Mouse (Mus musculus) adipocyte (in vitro differentiated cells): ENCODE measurements around the gene Tsc22d3.
A peak's percentile ranks its signal among the peaks of the same experiment; 100 is the strongest.
"Not testable (repeated sequence)": the region's sequence is repeated elsewhere in the genome, so short reads cannot be mapped to it uniquely, and the experiment has no call there.

Experiments
- DNase-seq: peaks from one replicate; pipeline ENCODE4 v3.0.0-alpha.2; 2016; ENCODE audit warnings: low spot score

Tsc22d3 gene

DNA sequence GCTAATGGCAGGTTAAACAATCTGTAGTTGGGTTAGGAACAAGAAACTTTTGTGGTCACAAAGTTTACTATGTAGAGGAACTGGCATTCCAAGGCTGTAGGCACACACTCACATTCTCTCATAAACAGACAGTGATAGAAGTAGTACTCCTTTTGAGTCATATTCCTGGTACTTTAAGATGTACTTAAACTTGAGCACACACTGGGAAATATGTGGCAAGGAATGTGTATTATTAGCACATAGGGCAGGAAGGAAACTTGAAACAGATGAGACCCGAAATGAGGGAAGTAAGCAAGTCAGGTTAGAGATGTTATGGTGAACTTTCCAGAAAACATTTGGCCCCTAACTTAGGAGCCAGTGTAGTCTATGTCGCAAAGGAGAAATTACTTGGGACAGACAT, 34.7 kb downstream of the Tsc22d3 start:
- no peak for DNase-seq

GRCm38 (mm10) chrX:140565212-140565611, 35.2 kb downstream of the Tsc22d3 start:
- DNase-seq = no peak

- DNase-seq = peak; percentile 49
These were observed 35.7 kb downstream of the Tsc22d3 start for GRCm38 (mm10) chrX:140564777-140565176.

GRCm38 (mm10) chrX:140558176-140558844, 42.1 kb downstream of the Tsc22d3 start:
- DNase-seq = peak; percentile 92

DNA sequence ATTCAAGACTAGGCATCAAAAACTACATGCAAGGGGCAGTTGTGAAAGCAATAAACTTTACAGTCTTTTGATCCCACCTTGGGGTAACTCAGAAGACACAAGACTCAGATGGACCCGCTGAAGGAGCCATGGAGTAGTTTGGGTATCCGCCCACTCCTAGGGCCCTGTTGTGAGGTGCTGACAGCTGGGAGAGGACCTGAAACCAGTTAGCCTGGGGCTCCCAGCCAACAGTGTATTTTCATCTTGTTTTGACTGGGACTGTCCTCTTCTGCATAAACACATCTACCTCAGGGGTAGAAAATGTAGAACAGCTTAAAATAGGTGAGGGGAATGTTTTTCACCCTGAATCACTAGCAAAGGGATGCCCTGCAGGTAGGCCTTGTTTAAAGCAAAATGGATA, 44.5 kb downstream of the Tsc22d3 start:
- no peak for DNase-seq

DNA sequence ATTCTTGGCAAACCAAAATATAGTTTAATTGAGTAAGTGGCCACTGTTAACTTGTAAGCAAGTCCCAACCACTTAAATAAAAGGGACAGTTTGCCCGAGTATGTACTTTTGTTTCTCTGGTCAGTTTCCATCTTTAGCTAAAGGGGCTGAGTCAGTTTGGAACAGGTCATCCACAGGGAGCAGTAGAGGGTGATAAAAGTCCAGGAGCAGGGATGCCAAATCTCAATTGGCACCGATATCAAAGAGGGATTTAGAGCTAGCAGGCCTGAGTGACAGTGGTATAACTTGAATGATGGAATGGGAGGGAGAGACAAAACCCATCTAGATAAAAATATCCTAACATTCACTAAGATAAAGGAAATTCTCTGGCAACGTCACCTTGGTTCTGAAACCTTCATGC, 45.0 kb downstream of the Tsc22d3 start:
- no peak for DNase-seq

- no peak for DNase-seq
These were observed 52.6 kb downstream of the Tsc22d3 start for GRCm38 (mm10) chrX:140547660-140548419.

DNA sequence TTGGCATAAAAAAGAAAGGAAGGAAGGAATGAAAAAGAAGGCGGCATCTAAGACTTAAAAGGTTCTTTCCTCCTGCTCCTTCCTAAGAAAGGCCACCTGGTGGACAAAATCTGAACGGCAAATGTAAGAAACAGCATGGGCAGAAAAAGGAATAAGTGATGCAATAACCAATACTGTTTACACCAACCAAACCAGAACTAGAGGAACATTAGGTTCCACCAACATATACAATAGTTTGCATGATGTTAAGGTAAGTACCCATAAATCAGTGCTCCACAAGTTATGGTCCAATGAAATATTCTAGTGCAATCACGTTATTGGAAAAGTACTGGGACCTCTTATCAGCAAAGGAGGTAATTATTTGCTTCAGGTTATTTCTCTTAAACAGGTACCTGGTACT, 55.7 kb downstream of the Tsc22d3 start:
- DNase-seq = peak; percentile 82

GRCm38 (mm10) chrX:140542938-140543673, 57.4 kb downstream of the Tsc22d3 start:
- peak; percentile 92 for DNase-seq

- DNase-seq = no peak
These were observed 58.0 kb downstream of the Tsc22d3 start for GRCm38 (mm10) chrX:140542474-140542845.

GRCm38 (mm10) chrX:140541711-140542473, 58.6 kb downstream of the Tsc22d3 start:
- DNase-seq = peak; percentile 67

- no peak for DNase-seq
These were observed 59.9 kb downstream of the Tsc22d3 start for GRCm38 (mm10) chrX:140540500-140541114.

DNA sequence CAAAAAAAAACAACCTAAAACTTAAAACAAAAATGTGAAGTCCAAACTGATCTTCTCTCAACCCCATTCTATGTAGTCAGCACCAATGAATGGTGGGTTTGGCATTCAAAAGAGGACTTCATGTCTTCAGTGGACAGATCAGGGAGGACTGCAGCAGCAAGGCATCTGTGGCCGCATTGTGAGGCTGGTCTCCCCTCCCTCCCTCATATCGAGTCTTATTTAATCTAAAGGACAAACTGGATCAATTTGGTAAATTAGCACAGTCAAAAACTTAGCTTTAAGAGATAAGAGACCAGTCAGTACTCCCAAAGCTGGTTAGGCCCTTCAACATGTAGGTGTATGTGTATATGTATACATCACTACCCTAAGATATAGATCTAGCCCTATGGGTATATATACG, 60.6 kb downstream of the Tsc22d3 start:
- not testable (repeated sequence) for DNase-seq

DNA sequence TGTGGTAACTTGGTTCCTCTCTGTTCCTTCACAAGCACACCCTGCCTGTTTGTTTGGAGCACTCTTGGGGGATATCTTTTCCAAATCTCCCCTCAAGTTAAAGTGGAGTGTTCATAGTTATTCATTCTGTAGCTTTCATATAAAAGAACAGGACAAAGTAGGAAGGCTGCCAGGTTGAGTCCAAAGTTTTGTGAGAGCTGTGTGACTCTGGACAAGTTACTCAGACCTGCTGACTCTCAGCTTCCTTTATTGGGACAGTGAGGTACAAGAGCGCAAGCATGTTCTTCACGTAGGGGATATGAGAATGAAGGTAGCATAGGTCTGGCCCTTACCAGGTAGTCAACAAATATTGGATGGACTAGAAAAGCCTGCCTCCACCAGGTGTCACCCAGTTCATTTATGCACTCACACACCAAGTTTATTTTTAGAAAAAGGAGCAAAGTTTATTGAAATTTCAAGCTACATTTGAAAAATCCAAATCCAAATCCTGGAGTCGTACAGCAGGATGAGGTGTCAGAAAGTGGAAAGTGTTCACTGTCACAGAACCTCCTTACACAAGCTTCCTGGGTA, 61.3 kb downstream of the Tsc22d3 start:
- no peak for DNase-seq

GRCm38 (mm10) chrX:140538649-140539048, 61.8 kb downstream of the Tsc22d3 start:
- no peak for DNase-seq

DNA sequence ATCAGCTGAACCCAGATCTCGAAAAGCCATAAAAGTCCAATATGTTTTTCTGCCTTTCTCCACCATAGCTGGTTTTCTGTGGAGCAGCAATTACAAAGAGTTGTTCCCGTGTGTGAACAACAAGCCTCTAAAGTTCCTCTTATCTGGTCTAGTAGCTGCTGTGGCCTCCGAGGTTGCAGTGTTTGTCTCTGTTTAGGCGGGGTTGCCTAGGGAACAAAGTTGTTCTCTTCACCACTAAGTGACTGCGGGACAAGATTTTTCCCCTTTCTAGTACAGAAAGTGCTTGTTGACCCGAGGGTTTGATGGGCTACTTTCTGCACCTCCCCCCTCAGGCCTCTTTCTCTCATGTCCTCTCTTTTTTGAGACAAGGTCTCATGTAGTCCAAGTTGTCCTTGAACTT, 62.8 kb downstream of the Tsc22d3 start:
- DNase-seq = peak; percentile 55

GRCm38 (mm10) chrX:140535487-140535886, 65.0 kb downstream of the Tsc22d3 start:
- DNase-seq = peak; percentile 61

GRCm38 (mm10) chrX:140534306-140534705, 66.2 kb downstream of the Tsc22d3 start:
- no peak for DNase-seq

GRCm38 (mm10) chrX:140532325-140532724, 68.1 kb downstream of the Tsc22d3 start:
- no peak for DNase-seq

DNA sequence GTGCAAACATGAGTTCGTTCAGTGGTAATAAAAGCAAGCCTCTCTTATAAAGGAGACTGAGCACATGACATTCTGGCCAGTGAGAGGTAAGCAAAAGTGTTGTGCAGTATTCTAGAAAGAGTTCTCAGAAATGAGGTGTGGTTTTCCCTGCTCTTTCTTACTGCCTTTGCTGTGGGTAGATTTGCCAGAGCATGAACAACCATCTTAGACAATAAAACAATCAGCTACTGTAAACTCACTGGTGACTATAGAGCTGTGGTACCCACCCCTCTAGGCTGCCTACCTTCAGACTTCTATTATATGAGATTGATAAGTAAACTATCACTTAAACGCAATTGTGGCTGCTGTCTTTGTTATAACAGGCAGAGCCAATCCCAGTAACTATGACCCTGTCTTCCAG, 69.1 kb downstream of the Tsc22d3 start:
- no peak for DNase-seq

GRCm38 (mm10) chrX:140530632-140531031, 69.8 kb downstream of the Tsc22d3 start:
- DNase-seq = no peak
